In genomic region chr13:41382635-41383034, GRCm38 (mm10) we compare ENCODE assay signal across 32 mouse cellular contexts.
"Had no signal": no experiment of that assay in that cellular context is flagged by ENCODE, and none has a peak within 500 bp of the region (broad histone marks: within the 10 kb centered on the region; RNA-seq: fewer than 3 reads in every experiment).

No protein-coding gene starts in this region.

- H3K27ac ChIP-seq: left cerebral cortex, adult 2 months; limb, embryonic 10.5 days; limb, embryonic 12.5 days; limb, embryonic 13.5 days; limb, embryonic 15.5 days; liver, embryonic 12.5 days; liver, embryonic 13.5 days; liver, embryonic 14.5 days; liver, embryonic 15.5 days; lung, embryonic 15.5 days; macrophage; midbrain, embryonic 10.5 days; midbrain, embryonic 12.5 days; midbrain, embryonic 13.5 days; midbrain, embryonic 15.5 days had no signal

- H3K4me2 ChIP-seq: limb, embryonic 12.5 days; limb, embryonic 13.5 days; limb, embryonic 15.5 days; liver, embryonic 11.5 days; liver, embryonic 12.5 days; liver, embryonic 13.5 days; liver, embryonic 15.5 days; lung, embryonic 14.5 days; lung, embryonic 15.5 days; midbrain, embryonic 11.5 days; midbrain, embryonic 12.5 days; midbrain, embryonic 13.5 days; midbrain, embryonic 15.5 days had no signal

- ATAC-seq: liver, embryonic 12.5 days; liver, postnatal 0 days; lung, postnatal 0 days; midbrain, embryonic 13.5 days; midbrain, embryonic 15.5 days; midbrain, embryonic 16.5 days had no signal

- H3K4me3 ChIP-seq: left cerebral cortex, adult 2 months; limb, embryonic 10.5 days; limb, embryonic 12.5 days; limb, embryonic 13.5 days; limb, embryonic 15.5 days; liver, embryonic 12.5 days; liver, embryonic 13.5 days; liver, embryonic 15.5 days; lung, embryonic 15.5 days; megakaryocyte, embryonic 14.5 days; midbrain, embryonic 10.5 days; midbrain, embryonic 12.5 days; midbrain, embryonic 13.5 days; midbrain, embryonic 15.5 days; myocyte had no signal

- H3K9ac ChIP-seq: limb, embryonic 12.5 days; limb, embryonic 13.5 days; limb, embryonic 15.5 days; liver, embryonic 12.5 days; liver, embryonic 13.5 days; liver, embryonic 14.5 days; liver, embryonic 15.5 days; liver, postnatal 0 days; lung, embryonic 14.5 days; lung, embryonic 15.5 days; midbrain, embryonic 12.5 days; midbrain, embryonic 13.5 days; midbrain, embryonic 15.5 days had no signal

- H3K4me1 ChIP-seq: liver, embryonic 12.5 days; liver, embryonic 13.5 days; midbrain, embryonic 12.5 days; midbrain, embryonic 13.5 days; midbrain, embryonic 15.5 days had no signal

- H3K36me3 ChIP-seq: limb, embryonic 10.5 days; limb, embryonic 12.5 days; limb, embryonic 13.5 days; limb, embryonic 15.5 days; liver, embryonic 12.5 days; liver, embryonic 13.5 days; liver, embryonic 15.5 days; lung, embryonic 15.5 days; midbrain, embryonic 10.5 days; midbrain, embryonic 12.5 days; midbrain, embryonic 13.5 days; midbrain, embryonic 15.5 days had no signal

- H3K9me3 ChIP-seq: limb, embryonic 10.5 days; limb, embryonic 12.5 days; limb, embryonic 13.5 days; limb, embryonic 15.5 days; liver, embryonic 12.5 days; liver, embryonic 13.5 days; liver, embryonic 15.5 days; lung, embryonic 15.5 days; megakaryocyte, embryonic 14.5 days; midbrain, embryonic 10.5 days; midbrain, embryonic 12.5 days; midbrain, embryonic 13.5 days; midbrain, embryonic 15.5 days had no signal

- H3K27me3 ChIP-seq: limb, embryonic 15.5 days; liver, embryonic 12.5 days; liver, embryonic 13.5 days; liver, embryonic 15.5 days; lung, embryonic 15.5 days; midbrain, embryonic 12.5 days; midbrain, embryonic 13.5 days; midbrain, embryonic 15.5 days had no signal

- DNase-seq: left cerebral cortex, postnatal 4 days; liver; liver, embryonic 13.5 days; liver, postnatal 0 days; lung, adult 18-20 months; lung, adult 2 months; lung, embryonic 14.5 days; lung, postnatal 10 days; lung, postnatal 14 days; lung, postnatal 36 days; lung, postnatal 4 days; midbrain, embryonic 14.5 days had no signal
